Mouse (Mus musculus) brain, embryonic 14.5 days (tissue): Measurements from ENCODE around the gene Gm44790.

Source experiments
- CTCF ChIP-seq: fragments of 200-500 bp; IDR thresholded peaks from 2 replicates; pipeline ENCODE4 v1.5.1; 2012; ENCODE audit warnings: inconsistent platforms, mild to moderate bottlenecking, moderate library complexity, borderline replicate concordance; ENCODE audit not compliant: insufficient read depth, insufficient read length; ENCODE audit errors: extremely low read depth
- POLR2A ChIP-seq: fragments of 200-500 bp; IDR thresholded peaks from 2 replicates; pipeline ENCODE4 v1.6.1; 2012; ENCODE audit warnings: mild to moderate bottlenecking, inconsistent platforms, borderline replicate concordance; ENCODE audit not compliant: poor library complexity, insufficient read depth, insufficient read length, severe bottlenecking; ENCODE audit errors: extremely low read depth

GRCm38 (mm10) chr6:86438272-86439118, 12.0 kb downstream of the Gm44790 start, which contains the start of gene C87436:
- TF ChIP-seq CTCF (peak; percentile 57; the same call in 1 of the 2 replicates), POLR2A (peak; percentile 27; the same call in 1 of the 2 replicates)
